Mouse (Mus musculus) lung, embryonic 15.5 days (tissue): ENCODE measurements around the gene Pigt. TPM values are rescaled to one million over a fixed set of nuclear protein-coding genes. Genes with fewer than 3 reads are reported as not detected.
A peak's percentile ranks its signal among the peaks of the same experiment; 100 is the strongest.

Experiments used
- ATAC-seq: fragments of 200-750 bp; cut with Nextera tagmentation; 2 replicates; pipeline ENCODE4 v1.8.0; 2017; ENCODE audit warnings: moderate number of reproducible peaks, borderline replicate concordance; ENCODE audit not compliant: low FRiP score, low TSS enrichment; ENCODE audit errors: extremely low read depth
- H3K27ac ChIP-seq: fragments of 300-500 bp; sonication (generic); 2 replicates; pipeline ENCODE4 v1.5.1; 2015; ENCODE audit warnings: moderate library complexity, mild to moderate bottlenecking, inconsistent platforms
- H3K27me3 ChIP-seq: fragments of 300-500 bp; sonication (generic); 2 replicates; pipeline ENCODE4 v1.6.1; 2015; ENCODE audit warnings: inconsistent platforms
- H3K36me3 ChIP-seq: fragments of 300-500 bp; sonication (generic); 2 replicates; pipeline ENCODE4 v1.6.1; 2015; ENCODE audit warnings: inconsistent platforms
- H3K4me1 ChIP-seq: fragments of 300-500 bp; sonication (generic); 2 replicates; pipeline ENCODE4 v1.6.1; 2015; ENCODE audit warnings: inconsistent platforms
- H3K4me2 ChIP-seq: fragments of 300-500 bp; sonication (generic); 2 replicates; pipeline ENCODE4 v1.6.1; 2015; ENCODE audit warnings: inconsistent platforms, mild to moderate bottlenecking, moderate library complexity
- H3K4me3 ChIP-seq: fragments of 300-500 bp; sonication (generic); 2 replicates; pipeline ENCODE4 v1.5.1; 2015; ENCODE audit warnings: mild to moderate bottlenecking, inconsistent platforms
- H3K9ac ChIP-seq: fragments of 300-500 bp; sonication (generic); 2 replicates; pipeline ENCODE4 v1.6.1; 2015; ENCODE audit warnings: inconsistent platforms
- H3K9me3 ChIP-seq: fragments of 300-500 bp; sonication (generic); 2 replicates; pipeline ENCODE4 v1.6.1; 2016; ENCODE audit warnings: inconsistent platforms
- WGBS: fragments of 180-500 bp; shearing (Covaris S2); methylation state at CpG from one replicate; pipeline ENCODE4 v1.1.7; 2015; 5-methylcytosine and 5-hydroxymethylcytosine counted together
- polyA plus RNA-seq: library from polyadenylated mRNA; unstranded; fragments of >200 nt; fragmentation: Nextera tagmentation; extraction: Ambion mirVana; gene quantifications from 2 replicates; pipeline ENCODE4 v1.2.1, GENCODE M21; 2015

The Pigt gene
- polyA plus RNA-seq, 1 experiment from 2014 or later, result 60.8 TPM

DNA sequence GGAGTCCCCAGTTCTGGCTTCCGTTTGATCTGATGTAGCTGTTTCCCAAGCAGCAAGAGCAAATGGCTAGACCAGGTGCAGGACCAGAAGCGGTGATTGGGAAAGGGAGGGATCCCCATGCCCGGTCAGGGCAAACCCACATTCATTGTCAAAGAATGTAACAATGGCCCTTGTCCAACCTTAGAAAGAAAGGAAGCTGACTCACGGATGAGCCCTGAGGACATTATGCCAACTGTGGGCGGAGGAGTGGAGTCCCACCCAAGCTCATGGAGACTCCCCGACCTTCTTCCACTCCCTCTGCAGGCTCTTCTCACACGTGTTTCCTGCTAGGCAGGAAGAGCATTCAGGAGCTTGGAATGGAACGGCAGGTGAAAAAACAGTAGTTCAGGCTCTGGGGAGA lies 16.1 kb downstream of the Pigt start:
- H3K4me1 ChIP-seq, result 0 out of 2 replicates have a peak, but pooled peaks cover 14% of the 10 kb centered on the region
- H3K36me3 ChIP-seq, result peaks cover 2% of the 10 kb centered on the region; the same call in 1 of the 2 replicates
- WGBS, result 54% methylated on average over 8 of the region's 8 CpGs
- no peak overlapping the region for H3K4me3 ChIP-seq
- no peak for ATAC-seq
- no peaks in the 10 kb centered on the region for H3K9me3 ChIP-seq
- no peaks in the 10 kb centered on the region for H3K27me3 ChIP-seq
- no peak overlapping the region for H3K4me2 ChIP-seq
- H3K9ac ChIP-seq, result no peak overlapping the region
- H3K27ac ChIP-seq, result no peak overlapping the region

DNA sequence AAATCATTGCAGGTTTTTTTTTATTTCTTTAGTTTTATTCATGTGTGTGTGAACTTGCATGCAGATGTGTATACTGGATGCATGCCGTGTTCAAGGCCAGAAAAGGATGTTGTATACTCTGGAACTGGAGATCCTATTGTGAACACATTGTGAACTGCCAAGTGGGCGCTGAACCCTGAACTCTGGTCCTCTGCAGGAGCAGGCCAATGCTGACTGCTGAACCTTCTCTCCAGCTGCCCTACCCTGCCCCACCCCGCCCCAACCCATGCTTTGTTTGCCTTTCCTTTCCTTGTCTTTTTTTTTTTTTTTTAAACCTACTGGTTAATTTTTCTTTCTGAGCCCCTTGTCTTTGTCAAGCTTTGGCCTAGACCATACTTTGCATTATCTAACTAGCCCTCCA lies 17.6 kb downstream of the Pigt start:
- Histone ChIP-seq H3K36me3 (no peaks in the 10 kb centered on the region), H3K9me3 (no peaks in the 10 kb centered on the region), H3K4me2 (no peak overlapping the region), H3K9ac (no peak overlapping the region), H3K4me3 (no peak overlapping the region), H3K4me1 (0 out of 2 replicates have a peak, but pooled peaks cover 14% of the 10 kb centered on the region), H3K27ac (no peak overlapping the region), H3K27me3 (no peaks in the 10 kb centered on the region)
- no peak for ATAC-seq
- WGBS, result 69% methylated on average over 3 of the region's 3 CpGs

DNA sequence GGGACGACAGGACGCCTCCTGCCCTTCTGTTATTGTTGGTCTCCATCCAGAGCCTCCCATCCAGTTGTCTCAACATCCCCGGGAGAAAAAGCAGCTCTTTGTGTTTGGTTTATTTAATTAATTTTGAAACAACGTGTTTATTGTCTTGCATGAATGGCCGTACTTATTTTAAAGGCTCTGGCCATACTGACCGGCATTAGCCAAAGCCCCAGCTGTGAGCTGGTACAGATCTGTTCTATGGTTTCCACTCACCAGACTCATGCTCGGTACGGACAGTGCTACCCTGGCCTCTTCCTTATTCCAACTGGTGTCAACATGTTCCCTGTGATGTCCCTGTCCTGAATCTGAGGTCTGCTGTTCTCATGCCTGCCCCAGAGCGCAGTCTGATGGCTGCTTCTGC lies 18.6 kb downstream of the Pigt start:
- no peaks in the 10 kb centered on the region for H3K9me3 ChIP-seq
- 76% methylated on average over 9 of the region's 9 CpGs for WGBS
- no peaks in the 10 kb centered on the region for H3K27me3 ChIP-seq
- H3K36me3 ChIP-seq, result no peaks in the 10 kb centered on the region
- no peak overlapping the region for H3K4me2 ChIP-seq
- H3K4me3 ChIP-seq, result no peak overlapping the region
- 0 out of 2 replicates have a peak, but pooled peaks cover 16% of the 10 kb centered on the region for H3K4me1 ChIP-seq
- no peak for ATAC-seq
- H3K9ac ChIP-seq, result no peak overlapping the region
- H3K27ac ChIP-seq, result no peak overlapping the region

DNA sequence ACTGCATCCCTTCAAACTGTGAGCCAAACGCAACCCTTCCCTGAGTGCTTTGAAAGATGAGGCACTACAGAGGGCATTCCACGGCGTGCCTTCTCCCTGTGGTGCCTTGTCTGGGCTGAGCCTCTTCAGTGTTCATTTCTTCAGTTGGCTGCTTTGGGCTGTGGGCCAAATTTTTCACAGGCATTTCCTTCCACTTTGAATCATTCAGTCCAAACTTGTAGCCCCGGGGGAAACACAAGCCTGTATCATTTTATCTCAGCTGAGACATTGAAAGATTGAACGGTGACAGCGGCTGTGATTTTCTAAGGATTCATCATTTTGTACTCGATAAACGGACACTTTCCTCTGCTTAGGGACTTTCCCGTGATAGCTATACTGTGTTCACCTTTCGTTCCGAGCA lies 19.3 kb downstream of the Pigt start:
- WGBS, result 73% methylated on average over 11 of the region's 11 CpGs
- Histone ChIP-seq H3K9me3 (no peaks in the 10 kb centered on the region), H3K4me1 (0 out of 2 replicates have a peak, but pooled peaks cover 20% of the 10 kb centered on the region), H3K36me3 (no peaks in the 10 kb centered on the region), H3K27me3 (no peaks in the 10 kb centered on the region), H3K4me2 (no peak overlapping the region), H3K27ac (no peak overlapping the region), H3K4me3 (no peak overlapping the region), H3K9ac (no peak overlapping the region)
- no peak for ATAC-seq

DNA sequence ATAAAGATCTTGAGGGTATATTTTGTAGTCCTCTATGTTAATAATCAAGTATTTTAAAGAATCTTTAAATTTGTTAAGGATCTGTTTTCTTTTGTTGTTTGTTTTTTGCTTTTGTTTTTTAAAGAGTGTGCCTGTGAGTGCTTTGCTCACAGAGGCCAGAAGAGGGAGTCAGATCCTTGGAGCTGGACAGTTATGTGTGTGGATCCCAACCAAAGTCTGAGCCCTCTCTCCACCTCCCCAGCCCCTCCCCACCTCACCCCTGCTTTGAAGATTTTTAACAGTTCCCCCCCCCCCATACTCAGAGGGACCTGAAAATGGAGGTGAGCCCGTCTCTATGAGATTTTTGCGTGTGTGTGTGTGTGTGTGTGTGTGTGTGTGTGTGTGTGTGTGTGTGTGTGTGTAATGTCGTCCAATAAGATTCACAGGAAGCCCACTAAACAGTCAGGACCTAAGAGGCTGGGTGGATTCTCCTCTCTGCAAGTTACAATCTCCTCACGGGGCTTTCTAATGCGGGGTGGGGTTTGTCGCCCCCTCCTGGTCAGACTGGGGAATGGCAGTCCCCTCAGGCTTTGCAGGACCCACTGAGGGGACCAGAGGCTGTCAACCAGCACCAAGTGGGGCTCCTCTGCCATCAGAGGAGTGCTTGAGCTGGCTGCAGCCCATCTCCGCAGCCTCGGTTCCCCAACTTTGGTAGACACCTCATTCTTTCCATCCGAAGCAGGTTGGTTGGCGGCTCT lies 20.3 kb downstream of the Pigt start:
- 33% methylated on average over 9 of the region's 10 CpGs for WGBS
- Histone ChIP-seq H3K36me3 (no peaks in the 10 kb centered on the region), H3K27ac (no peak overlapping the region), H3K4me1 (0 out of 2 replicates have a peak, but pooled peaks cover 17% of the 10 kb centered on the region), H3K4me2 (no peak overlapping the region), H3K9ac (no peak overlapping the region), H3K9me3 (no peaks in the 10 kb centered on the region), H3K27me3 (no peaks in the 10 kb centered on the region), H3K4me3 (no peak overlapping the region)
- ATAC-seq, result no peak

DNA sequence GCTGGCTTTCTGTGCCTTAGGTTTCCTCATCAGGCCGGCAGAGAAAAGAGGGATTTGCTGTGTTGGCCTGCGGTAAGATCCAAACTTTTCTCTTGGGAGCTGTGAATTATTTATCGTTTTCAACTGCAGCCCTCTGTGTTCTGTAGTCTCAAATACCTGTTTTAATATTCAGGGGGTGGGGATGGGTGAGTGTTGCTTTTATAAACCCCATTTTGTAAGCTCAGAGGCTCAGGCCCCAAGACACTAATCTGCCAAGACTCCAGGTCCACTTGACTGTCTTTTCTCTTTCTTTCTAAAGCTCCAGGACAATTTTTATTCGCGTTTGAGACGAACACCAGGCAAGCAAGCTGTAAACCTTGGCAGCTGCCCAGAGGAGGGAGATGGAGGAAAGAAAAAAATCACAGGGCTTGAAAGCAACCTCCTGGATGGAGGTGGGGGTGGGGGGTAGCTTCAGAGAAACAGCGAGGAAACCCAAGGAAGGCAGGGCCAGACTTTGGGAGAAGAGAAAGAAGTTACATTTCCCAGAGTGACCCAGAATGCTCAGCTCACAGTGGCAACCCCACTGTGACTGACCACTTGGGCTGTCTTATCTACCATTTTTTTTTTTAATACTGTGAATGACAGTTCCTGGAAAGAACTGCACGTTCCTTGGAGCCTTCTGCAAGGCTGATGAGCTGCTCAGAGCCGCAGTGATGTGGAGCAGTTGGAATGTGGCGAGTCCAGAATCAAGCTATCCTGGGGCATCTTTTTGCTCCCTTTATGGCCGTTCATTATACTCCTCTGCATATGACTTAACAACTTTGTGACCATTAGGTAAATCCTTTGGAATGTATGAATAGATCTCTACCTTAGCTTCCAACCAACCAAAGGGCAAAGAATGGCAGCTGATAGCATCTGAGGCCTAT lies 21.2 kb downstream of the Pigt start:
- no peak for ATAC-seq
- 40% methylated on average over 11 of the region's 11 CpGs for WGBS
- Histone ChIP-seq H3K27me3 (no peaks in the 10 kb centered on the region), H3K9me3 (no peaks in the 10 kb centered on the region), H3K4me2 (no peak overlapping the region), H3K36me3 (no peaks in the 10 kb centered on the region), H3K9ac (no peak overlapping the region), H3K27ac (no peak overlapping the region), H3K4me1 (0 out of 2 replicates have a peak, but pooled peaks cover 17% of the 10 kb centered on the region), H3K4me3 (no peak overlapping the region)

DNA sequence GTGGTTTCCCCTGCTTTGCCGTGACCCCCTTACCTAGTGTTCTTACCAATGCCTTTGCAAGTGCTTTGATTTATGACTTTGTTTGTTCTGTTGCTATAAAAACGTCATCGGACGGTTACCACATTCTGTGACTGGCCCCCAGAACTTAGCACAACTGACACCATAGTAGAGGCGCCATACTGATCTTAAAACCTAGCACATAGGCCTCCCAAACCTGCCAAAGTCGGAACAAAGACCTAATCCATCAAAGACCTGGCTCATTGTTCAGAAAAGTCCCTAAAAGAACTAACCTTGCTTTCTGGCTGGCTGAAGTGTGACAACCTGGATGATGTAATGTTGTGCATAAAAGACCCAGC lies 21.8 kb downstream of the Pigt start:
- H3K36me3 ChIP-seq, result no peaks in the 10 kb centered on the region
- no peak overlapping the region for H3K4me3 ChIP-seq
- ATAC-seq, result no peak
- H3K4me2 ChIP-seq, result no peak overlapping the region
- no peak overlapping the region for H3K9ac ChIP-seq
- WGBS, result 65% methylated on average over 6 of the region's 6 CpGs
- 0 out of 2 replicates have a peak, but pooled peaks cover 17% of the 10 kb centered on the region for H3K4me1 ChIP-seq
- H3K27ac ChIP-seq, result no peak overlapping the region
- H3K9me3 ChIP-seq, result no peaks in the 10 kb centered on the region
- H3K27me3 ChIP-seq, result no peaks in the 10 kb centered on the region

DNA sequence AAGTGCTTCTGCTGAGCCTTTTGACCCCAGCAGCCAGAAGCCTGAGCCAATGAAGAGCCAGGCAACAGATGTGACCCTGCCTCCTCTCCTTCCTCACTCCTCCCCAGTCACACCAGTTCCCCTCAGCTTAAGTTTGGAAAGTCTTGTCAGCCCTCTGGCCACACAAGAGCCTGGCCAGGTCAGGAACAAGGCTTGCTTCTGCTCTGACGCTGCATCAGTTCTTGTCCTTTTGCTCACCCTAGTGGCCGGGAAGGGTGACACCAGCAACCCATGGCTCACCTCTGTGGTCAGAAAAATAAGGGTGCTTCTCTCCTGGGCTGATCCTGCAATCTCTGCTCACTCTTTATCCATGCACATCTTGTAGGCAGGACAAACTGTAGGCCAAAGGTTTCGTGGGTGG lies 23.5 kb downstream of the Pigt start:
- H3K4me2 ChIP-seq, result no peak overlapping the region
- H3K9ac ChIP-seq, result no peak overlapping the region
- H3K27ac ChIP-seq, result no peak overlapping the region
- H3K4me1 ChIP-seq, result 0 out of 2 replicates have a peak, but pooled peaks cover 17% of the 10 kb centered on the region
- no peak for ATAC-seq
- H3K27me3 ChIP-seq, result no peaks in the 10 kb centered on the region
- H3K4me3 ChIP-seq, result no peak overlapping the region
- H3K36me3 ChIP-seq, result no peaks in the 10 kb centered on the region
- 8% methylated on average over 3 of the region's 3 CpGs for WGBS
- no peaks in the 10 kb centered on the region for H3K9me3 ChIP-seq

DNA sequence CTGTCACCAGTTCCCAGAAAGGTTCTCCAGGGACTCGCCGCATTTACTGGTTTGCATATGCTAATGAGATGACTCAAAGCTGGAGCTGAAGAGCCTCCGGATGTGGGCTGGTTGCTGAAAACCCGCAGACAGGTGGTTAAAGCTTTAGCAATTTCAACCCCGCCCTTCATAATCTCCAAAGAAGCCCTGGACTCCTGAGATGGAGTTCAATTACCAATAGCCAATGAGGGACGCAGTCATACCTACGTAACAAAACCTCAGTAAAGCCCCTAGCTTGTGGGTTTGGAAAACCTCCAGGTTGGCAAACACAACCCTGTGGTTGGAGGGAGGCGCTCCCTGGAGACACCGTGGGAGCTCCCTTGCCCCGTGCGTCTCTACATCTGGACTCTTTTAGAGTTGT lies 24.5 kb downstream of the Pigt start:
- 0 out of 2 replicates have a peak overlapping the region, but pooled peaks have one; percentile 1 for H3K27ac ChIP-seq
- H3K4me3 ChIP-seq, result no peak overlapping the region
- 18% methylated on average over 11 of the region's 11 CpGs for WGBS
- no peaks in the 10 kb centered on the region for H3K9me3 ChIP-seq
- H3K36me3 ChIP-seq, result no peaks in the 10 kb centered on the region
- 0 out of 2 replicates have a peak, but pooled peaks cover 17% of the 10 kb centered on the region for H3K4me1 ChIP-seq
- H3K4me2 ChIP-seq, result peak overlapping the region; percentile 17
- no peaks in the 10 kb centered on the region for H3K27me3 ChIP-seq
- ATAC-seq, result no peak
- no peak overlapping the region for H3K9ac ChIP-seq

DNA sequence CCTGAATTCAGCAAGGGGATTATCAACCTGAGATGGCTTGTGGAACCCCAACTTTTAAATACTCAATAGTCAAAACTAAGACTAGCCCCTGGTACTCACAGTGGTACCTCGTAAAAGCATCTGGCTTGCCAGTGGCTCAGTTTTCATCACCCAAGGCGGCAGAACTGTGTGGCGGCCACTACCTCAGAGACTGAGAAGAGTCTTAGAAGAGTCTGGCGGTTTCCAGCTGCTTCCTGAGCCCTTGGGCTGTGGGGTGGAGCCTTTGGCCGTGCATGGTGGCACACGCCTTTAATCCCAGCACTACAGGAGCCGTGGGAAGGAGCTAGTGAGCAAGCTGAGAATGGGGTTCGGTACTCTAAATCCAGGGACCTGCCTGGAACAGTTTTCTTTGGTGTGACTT lies 25.0 kb downstream of the Pigt start:
- 30% methylated on average over 8 of the region's 8 CpGs for WGBS

DNA sequence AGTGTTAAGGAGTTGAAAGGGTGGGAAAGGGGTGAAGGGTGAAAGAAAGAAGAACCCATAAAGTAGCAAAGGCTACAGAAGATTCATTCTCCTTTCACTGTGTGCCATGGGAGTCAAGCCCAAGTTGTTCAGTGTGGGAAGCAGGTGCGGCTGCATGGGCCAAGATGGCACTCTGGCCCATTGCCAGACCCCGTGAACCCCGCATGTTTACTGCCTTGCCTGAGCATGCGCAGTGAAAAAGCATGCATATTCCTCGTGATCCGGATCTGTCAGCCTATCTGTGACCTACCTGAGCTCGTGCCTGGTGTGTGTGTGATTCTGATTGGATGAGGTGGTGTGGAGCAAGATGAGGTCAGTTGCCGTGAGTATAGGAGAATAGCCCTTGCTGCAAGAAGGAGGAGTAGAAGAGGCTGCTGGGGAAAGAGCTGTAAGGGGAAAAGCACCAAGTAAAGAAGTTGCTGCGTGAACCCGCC lies 26.0 kb downstream of the Pigt start:
- Histone ChIP-seq H3K9ac (no peak overlapping the region), H3K27ac (no peak overlapping the region), H3K4me2 (no peak overlapping the region), H3K36me3 (no peaks in the 10 kb centered on the region), H3K9me3 (no peaks in the 10 kb centered on the region), H3K4me3 (no peak overlapping the region), H3K4me1 (0 out of 2 replicates have a peak, but pooled peaks cover 12% of the 10 kb centered on the region), H3K27me3 (no peaks in the 10 kb centered on the region)
- ATAC-seq, result no peak
- 75% methylated on average over 10 of the region's 10 CpGs for WGBS

More for the DNA sequence above, 25.0 kb downstream of the Pigt start:
- no peaks in the 10 kb centered on the region for H3K9me3 ChIP-seq
- no peak overlapping the region for H3K9ac ChIP-seq
- H3K4me2 ChIP-seq, result peak overlapping the region; percentile 13
- no peaks in the 10 kb centered on the region for H3K36me3 ChIP-seq
- H3K4me1 ChIP-seq, result 0 out of 2 replicates have a peak, but pooled peaks cover 17% of the 10 kb centered on the region
- 0 out of 2 replicates have a peak overlapping the region, but pooled peaks have one; percentile 1 for H3K27ac ChIP-seq
- H3K27me3 ChIP-seq, result no peaks in the 10 kb centered on the region
- no peak for ATAC-seq
- H3K4me3 ChIP-seq, result no peak overlapping the region

DNA sequence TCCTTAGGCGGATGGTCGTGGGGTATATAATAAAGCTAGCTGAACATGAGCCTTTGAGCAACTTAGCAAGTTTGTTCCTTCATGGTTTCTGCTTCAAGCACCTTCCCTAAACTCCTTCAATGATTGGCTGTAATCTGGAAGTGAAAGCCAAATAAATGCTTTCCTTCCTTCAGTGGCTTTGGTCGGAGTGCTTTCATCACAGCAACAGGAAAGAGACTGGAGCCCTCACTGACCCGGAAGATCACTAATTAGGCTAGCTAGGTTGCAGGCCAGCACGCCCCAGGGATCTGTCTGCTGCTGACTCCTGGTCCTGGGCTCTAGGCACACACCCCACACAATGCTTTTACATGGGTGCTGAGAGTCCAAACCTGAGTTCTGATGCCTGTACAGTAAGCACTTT lies 31.2 kb downstream of the Pigt start:
- H3K27me3 ChIP-seq, result no peaks in the 10 kb centered on the region
- no peak for ATAC-seq
- H3K4me1 ChIP-seq, result no peaks in the 10 kb centered on the region
- H3K9ac ChIP-seq, result no peak overlapping the region
- no peak overlapping the region for H3K4me2 ChIP-seq
- no peaks in the 10 kb centered on the region for H3K36me3 ChIP-seq
- no peak overlapping the region for H3K4me3 ChIP-seq
- H3K9me3 ChIP-seq, result no peaks in the 10 kb centered on the region
- 69% methylated on average over 5 of the region's 5 CpGs for WGBS
- H3K27ac ChIP-seq, result no peak overlapping the region
